Mouse (Mus musculus) limb, embryonic 13.5 days (tissue): ENCODE data around the gene Foxp2. TPM values are rescaled to one million over a fixed set of nuclear protein-coding genes. Genes with fewer than 3 reads are reported as not detected.

Experiments
- ATAC-seq: fragments of 200-750 bp; cut with Nextera tagmentation; 2 replicates; pipeline ENCODE4 v1.8.0; 2017; ENCODE audit warnings: low read depth, moderate number of reproducible peaks, moderate TSS enrichment; ENCODE audit not compliant: low FRiP score
- H3K27ac ChIP-seq: fragments of 300-500 bp; sonication (generic); 2 replicates; pipeline ENCODE4 v1.5.1; 2015; ENCODE audit warnings: inconsistent platforms, mild to moderate bottlenecking, moderate library complexity
- H3K27me3 ChIP-seq: fragments of 300-500 bp; sonication (generic); 2 replicates; pipeline ENCODE4 v1.6.1; 2015; ENCODE audit warnings: mild to moderate bottlenecking, inconsistent platforms
- H3K36me3 ChIP-seq: fragments of 300-500 bp; sonication (generic); 2 replicates; pipeline ENCODE4 v1.6.1; 2015; ENCODE audit warnings: inconsistent platforms, mild to moderate bottlenecking, moderate library complexity
- H3K4me1 ChIP-seq: fragments of 300-500 bp; sonication (generic); 2 replicates; pipeline ENCODE4 v1.6.1; 2015; ENCODE audit warnings: inconsistent platforms
- H3K4me2 ChIP-seq: fragments of 300-500 bp; sonication (generic); replicated peaks from 2 replicates; pipeline ENCODE4 v1.6.1; 2015; ENCODE audit warnings: inconsistent platforms, mild to moderate bottlenecking, moderate library complexity
- H3K4me3 ChIP-seq: fragments of 300-500 bp; sonication (generic); 2 replicates; pipeline ENCODE4 v1.5.1; 2015; ENCODE audit warnings: moderate library complexity, mild to moderate bottlenecking, inconsistent platforms
- H3K9ac ChIP-seq: fragments of 300-500 bp; sonication (generic); 2 replicates; pipeline ENCODE4 v1.6.1; 2015; ENCODE audit warnings: mild to moderate bottlenecking, inconsistent platforms
- H3K9me3 ChIP-seq: fragments of 300-500 bp; sonication (generic); 2 replicates; pipeline ENCODE4 v1.6.1; 2016; ENCODE audit warnings: inconsistent platforms
- WGBS: fragments of 180-500 bp; shearing (Covaris S2); methylation state at CpG from one replicate; pipeline ENCODE4 v1.1.7; 2015; 5-methylcytosine and 5-hydroxymethylcytosine counted together
- polyA plus RNA-seq: library from polyadenylated mRNA; unstranded; fragments of >200 nt; fragmentation: Nextera tagmentation; extraction: Ambion mirVana; gene quantifications from 2 replicates; pipeline ENCODE4 v1.2.1, GENCODE M21; 2015

Gene Foxp2
- polyA plus RNA-seq, 1 experiment from 2014 or later = 53.9 TPM

- H3K27ac ChIP-seq = no peak overlapping the region
- no peaks in the 10 kb centered on the region for H3K9me3 ChIP-seq
- no peak overlapping the region for H3K4me3 ChIP-seq
- H3K4me2 ChIP-seq = no peak overlapping the region
- no peaks in the 10 kb centered on the region for H3K4me1 ChIP-seq
- 28% methylated on average over 1 of the region's 1 CpGs for WGBS
- no peak for ATAC-seq
- no peak overlapping the region for H3K9ac ChIP-seq
- H3K27me3 ChIP-seq = no peaks in the 10 kb centered on the region
- no peaks in the 10 kb centered on the region for H3K36me3 ChIP-seq
Measured at GRCm38 (mm10) chr6:15299279-15299678, 398.1 kb downstream of the Foxp2 start.

- Histone ChIP-seq H3K36me3 (no peaks in the 10 kb centered on the region), H3K4me3 (no peak overlapping the region), H3K9me3 (no peaks in the 10 kb centered on the region), H3K27ac (no peak overlapping the region), H3K4me1 (peaks cover 6% of the 10 kb centered on the region), H3K4me2 (no peak overlapping the region), H3K9ac (no peak overlapping the region), H3K27me3 (no peaks in the 10 kb centered on the region)
- 55% methylated on average over 5 of the region's 5 CpGs for WGBS
- ATAC-seq = no peak
Measured at GRCm38 (mm10) chr6:15310671-15311070, 409.5 kb downstream of the Foxp2 start.

- H3K4me1 ChIP-seq = peaks cover 8% of the 10 kb centered on the region; the same call in 1 of the 2 replicates
- H3K27ac ChIP-seq = no peak overlapping the region
- H3K9ac ChIP-seq = no peak overlapping the region
- no peak overlapping the region for H3K4me3 ChIP-seq
- H3K36me3 ChIP-seq = no peaks in the 10 kb centered on the region
- no peak for ATAC-seq
- no peak overlapping the region for H3K4me2 ChIP-seq
- no peaks in the 10 kb centered on the region for H3K9me3 ChIP-seq
- no peaks in the 10 kb centered on the region for H3K27me3 ChIP-seq
- WGBS = 83% methylated on average over 2 of the region's 2 CpGs
Measured at GRCm38 (mm10) chr6:15316948-15317347, 415.8 kb downstream of the Foxp2 start.

GRCm38 (mm10) chr6:15318343-15318742 is 417.2 kb downstream of the Foxp2 start:
- ATAC-seq = no peak
- Histone ChIP-seq H3K36me3 (no peaks in the 10 kb centered on the region), H3K27ac (no peak overlapping the region), H3K4me1 (peaks cover 9% of the 10 kb centered on the region; the same call in 1 of the 2 replicates), H3K4me2 (no peak overlapping the region), H3K4me3 (no peak overlapping the region), H3K9ac (no peak overlapping the region), H3K9me3 (no peaks in the 10 kb centered on the region), H3K27me3 (no peaks in the 10 kb centered on the region)
- 95% methylated on average over 2 of the region's 2 CpGs for WGBS

DNA sequence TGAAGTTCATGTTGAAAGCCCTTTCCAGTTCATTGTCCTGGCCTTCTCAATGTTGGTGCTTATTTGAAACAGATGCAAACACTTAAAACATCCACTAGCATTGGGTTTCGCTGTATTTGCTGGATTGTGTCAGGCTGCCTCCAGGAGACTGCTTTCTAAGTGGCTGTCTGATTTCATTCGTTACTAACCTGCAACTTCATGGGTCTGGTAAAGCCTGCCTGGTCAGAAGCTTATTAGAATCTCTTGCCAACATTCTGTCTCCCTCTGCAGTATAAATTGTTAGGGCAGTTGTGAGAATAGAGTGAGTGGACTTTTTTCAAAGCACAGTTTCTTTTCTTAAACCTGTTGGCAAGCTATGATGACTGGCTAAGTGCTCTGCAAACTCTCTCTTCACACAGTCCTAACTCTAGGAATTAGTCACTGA is 420.4 kb downstream of the Foxp2 start:
- Histone ChIP-seq H3K27ac (peak overlapping the region; percentile 11; the same call in 1 of the 2 replicates), H3K4me2 (no peak overlapping the region), H3K4me1 (peaks cover 9% of the 10 kb centered on the region; the same call in 1 of the 2 replicates), H3K36me3 (no peaks in the 10 kb centered on the region), H3K4me3 (no peak overlapping the region), H3K27me3 (no peaks in the 10 kb centered on the region), H3K9ac (no peak overlapping the region), H3K9me3 (no peaks in the 10 kb centered on the region)
- peak; percentile 90 for ATAC-seq
- 8% methylated on average over 2 of the region's 2 CpGs for WGBS

GRCm38 (mm10) chr6:15323099-15323498 is 421.9 kb downstream of the Foxp2 start:
- no peak for ATAC-seq
- Histone ChIP-seq H3K27ac (no peak overlapping the region), H3K4me2 (no peak overlapping the region), H3K4me3 (no peak overlapping the region), H3K9ac (no peak overlapping the region), H3K9me3 (no peaks in the 10 kb centered on the region), H3K4me1 (peaks cover 9% of the 10 kb centered on the region; the same call in 1 of the 2 replicates), H3K27me3 (no peaks in the 10 kb centered on the region), H3K36me3 (no peaks in the 10 kb centered on the region)

GRCm38 (mm10) chr6:15347705-15348104 is 446.6 kb downstream of the Foxp2 start:
- H3K9ac ChIP-seq = no peak overlapping the region
- no peaks in the 10 kb centered on the region for H3K27me3 ChIP-seq
- H3K4me2 ChIP-seq = no peak overlapping the region
- no peaks in the 10 kb centered on the region for H3K36me3 ChIP-seq
- H3K9me3 ChIP-seq = no peaks in the 10 kb centered on the region
- H3K27ac ChIP-seq = no peak overlapping the region
- no peak overlapping the region for H3K4me3 ChIP-seq
- no peaks in the 10 kb centered on the region for H3K4me1 ChIP-seq
- WGBS = 87% methylated on average over 3 of the region's 3 CpGs
- ATAC-seq = no peak

DNA sequence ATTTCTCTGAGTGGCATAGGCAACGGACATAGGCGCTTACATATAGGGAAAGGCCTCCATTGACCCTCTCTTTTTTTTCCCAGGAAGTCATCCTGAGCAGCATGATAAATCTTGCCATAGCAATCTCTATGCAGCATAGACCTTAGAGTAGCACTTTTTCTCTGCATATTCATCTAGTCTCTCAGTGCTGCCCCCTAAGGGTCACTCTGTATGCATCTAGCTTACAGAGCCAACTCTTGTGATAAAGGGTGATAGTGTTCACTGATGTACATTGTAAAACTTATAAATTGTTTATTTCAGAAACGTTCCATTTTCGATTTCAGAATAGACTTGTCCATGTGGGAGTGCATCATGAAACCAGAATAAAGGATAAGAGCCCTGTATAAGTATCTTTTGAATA is 454.7 kb downstream of the Foxp2 start:
- Histone ChIP-seq H3K4me2 (no peak overlapping the region), H3K9ac (no peak overlapping the region), H3K9me3 (peaks cover 4% of the 10 kb centered on the region; the same call in 1 of the 2 replicates), H3K4me3 (no peak overlapping the region), H3K36me3 (no peaks in the 10 kb centered on the region), H3K27me3 (no peaks in the 10 kb centered on the region), H3K4me1 (no peaks in the 10 kb centered on the region), H3K27ac (no peak overlapping the region)
- no peak for ATAC-seq
- 80% methylated on average over 4 of the region's 4 CpGs for WGBS

- Histone ChIP-seq H3K36me3 (no peaks in the 10 kb centered on the region), H3K27ac (no peak overlapping the region), H3K4me3 (no peak overlapping the region), H3K4me1 (no peaks in the 10 kb centered on the region), H3K4me2 (no peak overlapping the region), H3K9me3 (no peaks in the 10 kb centered on the region), H3K9ac (no peak overlapping the region), H3K27me3 (no peaks in the 10 kb centered on the region)
- WGBS = 86% methylated on average over 8 of the region's 8 CpGs
- no peak for ATAC-seq
Measured at GRCm38 (mm10) chr6:15370281-15370680, 469.1 kb downstream of the Foxp2 start.

DNA sequence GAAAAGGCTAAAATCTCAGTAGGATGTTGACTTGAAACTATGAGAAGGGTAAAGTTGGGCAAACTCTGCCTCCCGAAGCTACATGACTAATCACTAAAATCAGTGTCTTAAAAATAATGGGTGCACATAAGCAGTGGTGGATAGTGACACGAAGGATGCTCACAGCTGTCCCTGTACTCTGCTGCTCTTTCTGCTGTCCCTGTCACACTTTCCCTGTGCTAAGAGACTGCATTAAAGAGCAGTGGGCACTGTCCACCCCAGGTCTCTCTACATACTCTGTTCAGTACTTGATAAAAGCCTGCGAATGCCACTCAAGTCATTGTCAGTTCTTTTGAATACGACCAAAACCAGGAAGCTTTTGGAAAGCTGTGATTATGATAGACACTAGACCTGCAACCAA is 469.7 kb downstream of the Foxp2 start:
- WGBS = 86% methylated on average over 4 of the region's 4 CpGs
- H3K9ac ChIP-seq = no peak overlapping the region
- H3K4me1 ChIP-seq = no peaks in the 10 kb centered on the region
- no peak for ATAC-seq
- no peak overlapping the region for H3K27ac ChIP-seq
- H3K4me2 ChIP-seq = no peak overlapping the region
- H3K4me3 ChIP-seq = no peak overlapping the region
- no peaks in the 10 kb centered on the region for H3K9me3 ChIP-seq
- no peaks in the 10 kb centered on the region for H3K36me3 ChIP-seq
- H3K27me3 ChIP-seq = no peaks in the 10 kb centered on the region

- H3K4me1 ChIP-seq = no peaks in the 10 kb centered on the region
- no peak overlapping the region for H3K27ac ChIP-seq
- H3K27me3 ChIP-seq = no peaks in the 10 kb centered on the region
- H3K36me3 ChIP-seq = peaks cover 8% of the 10 kb centered on the region; the same call in 1 of the 2 replicates
- H3K4me2 ChIP-seq = no peak overlapping the region
- H3K9me3 ChIP-seq = no peaks in the 10 kb centered on the region
- no peak for ATAC-seq
- 69% methylated on average over 3 of the region's 3 CpGs for WGBS
- H3K9ac ChIP-seq = no peak overlapping the region
- no peak overlapping the region for H3K4me3 ChIP-seq
Measured at GRCm38 (mm10) chr6:15373621-15374020, 472.5 kb downstream of the Foxp2 start.

DNA sequence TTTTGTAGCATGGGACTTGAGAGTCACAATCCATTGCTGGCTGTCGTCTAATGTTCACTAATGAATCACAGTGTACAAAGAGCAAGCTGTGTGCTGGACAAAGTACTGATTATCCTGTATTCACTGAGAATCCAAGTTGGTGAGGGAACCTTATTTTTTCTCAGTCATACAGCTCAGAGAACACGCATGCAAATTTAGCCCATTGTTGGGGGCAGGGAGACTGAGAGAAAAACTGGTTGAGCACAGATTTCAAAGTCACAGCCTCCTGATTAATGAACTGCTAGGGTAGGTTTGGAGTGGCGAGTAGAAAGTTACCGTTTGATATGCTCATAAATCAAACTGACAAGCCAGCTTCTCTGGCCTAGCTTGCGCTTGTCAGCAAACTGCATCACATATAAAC is 477.1 kb downstream of the Foxp2 start:
- Histone ChIP-seq H3K4me2 (no peak overlapping the region), H3K27me3 (no peaks in the 10 kb centered on the region), H3K9ac (no peak overlapping the region), H3K4me1 (no peaks in the 10 kb centered on the region), H3K9me3 (no peaks in the 10 kb centered on the region), H3K27ac (no peak overlapping the region), H3K36me3 (peaks cover 8% of the 10 kb centered on the region; the same call in 1 of the 2 replicates), H3K4me3 (no peak overlapping the region)
- 24% methylated on average over 5 of the region's 5 CpGs for WGBS
- no peak for ATAC-seq

GRCm38 (mm10) chr6:15396462-15396861 is 495.3 kb downstream of the Foxp2 start:
- H3K27ac ChIP-seq = no peak overlapping the region
- no peak overlapping the region for H3K4me2 ChIP-seq
- no peak overlapping the region for H3K4me3 ChIP-seq
- peaks cover 9% of the 10 kb centered on the region; the same call in 1 of the 2 replicates for H3K36me3 ChIP-seq
- WGBS = 41% methylated on average over 6 of the region's 6 CpGs
- no peaks in the 10 kb centered on the region for H3K27me3 ChIP-seq
- no peaks in the 10 kb centered on the region for H3K4me1 ChIP-seq
- H3K9me3 ChIP-seq = no peaks in the 10 kb centered on the region
- no peak overlapping the region for H3K9ac ChIP-seq
- ATAC-seq = no peak
